8 mouse cellular contexts compared by ENCODE assay signal in the genomic region with DNA sequence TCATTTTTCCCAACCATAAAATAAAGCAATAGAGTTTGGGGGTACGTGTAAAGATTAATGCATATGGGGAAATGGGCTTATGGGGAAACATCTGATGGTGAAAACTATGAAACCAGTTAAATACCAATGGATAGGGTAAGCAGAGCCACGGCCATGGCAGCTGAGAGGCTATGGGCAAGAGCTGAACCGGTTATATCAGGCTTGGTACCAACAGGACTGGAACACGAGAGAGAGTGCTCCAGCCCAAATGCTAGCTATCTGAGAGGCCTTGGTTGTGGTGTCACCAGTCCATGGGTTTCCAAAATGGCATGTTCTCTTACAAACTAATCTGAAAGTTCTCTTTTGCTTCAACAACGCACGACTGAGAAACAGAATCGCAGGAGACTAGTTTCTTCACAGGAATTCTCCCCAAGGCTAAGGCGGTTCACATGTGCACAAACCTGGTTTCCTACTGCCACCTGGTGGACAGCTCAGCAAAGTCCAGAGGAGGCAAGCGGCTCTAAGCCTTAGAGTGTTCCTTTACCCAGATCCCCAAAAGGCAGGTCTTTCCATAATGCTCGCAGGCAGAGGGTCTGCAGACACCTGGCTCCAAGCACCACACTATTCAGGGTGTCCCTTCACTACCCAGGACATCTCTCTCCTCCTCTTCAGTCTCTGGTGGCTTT.
A peak's percentile ranks its signal among the peaks of the same experiment; 100 is the strongest.
DNase-seq lines count a peak whose midpoint lies in the region; ATAC-seq and TF ChIP-seq lines count a peak whose summit lies in the region.

No protein-coding gene starts in this region.

- H3K9ac ChIP-seq in forebrain, embryonic 12.5 days: no peak overlapping the region
- H3K9ac ChIP-seq in hindbrain, embryonic 14.5 days: no peak overlapping the region
- no peak overlapping the region for H3K9ac ChIP-seq in lung, postnatal 0 days (replicated peaks; ENCODE audit: low read depth)

- peak; percentile 96 for ATAC-seq in forebrain, embryonic 12.5 days (ENCODE audit: low FRiP score)
- peak; percentile 96 for ATAC-seq in hindbrain, embryonic 14.5 days (ENCODE audit: low FRiP score)
- no peak; the same call in 1 of the 2 replicates for ATAC-seq in lung, postnatal 0 days
- no peak for ATAC-seq in erythroblast, adult 5-6 weeks (replicated peaks; ENCODE audit: low FRiP score, poor library complexity, severe bottlenecking)

- no peak overlapping the region for H3K4me2 ChIP-seq in forebrain, embryonic 12.5 days
- no peak overlapping the region for H3K4me2 ChIP-seq in hindbrain, embryonic 14.5 days (replicated peaks)
- no peak overlapping the region for H3K4me2 ChIP-seq in lung, postnatal 0 days (replicated peaks; ENCODE audit: low read depth, low read length)

- TF ChIP-seq CTCF in lung, postnatal 0 days (IDR thresholded peaks at IDR 0.05): peak; percentile 86

- no peaks in the 10 kb centered on the region for H3K4me1 ChIP-seq in forebrain, embryonic 12.5 days
- H3K4me1 ChIP-seq in hindbrain, embryonic 14.5 days (replicated peaks; ENCODE audit: control insufficient read depth, insufficient read depth, low read length): no peaks in the 10 kb centered on the region
- H3K4me1 ChIP-seq in lung, postnatal 0 days (ENCODE audit: insufficient read depth, low read depth, low read length): no peaks in the 10 kb centered on the region

- no peak overlapping the region for H3K27ac ChIP-seq in forebrain, embryonic 12.5 days
- no peak overlapping the region for H3K27ac ChIP-seq in hindbrain, embryonic 14.5 days
- no peak overlapping the region for H3K27ac ChIP-seq in lung, postnatal 0 days (ENCODE audit: low read length)

- WGBS in forebrain, embryonic 12.5 days: 38% methylated on average over 10 of the region's 10 CpGs
- 33% methylated on average over 10 of the region's 10 CpGs for WGBS in hindbrain, embryonic 14.5 days
- WGBS in lung, postnatal 0 days: 30% methylated on average over 10 of the region's 10 CpGs

- no peak for TF ChIP-seq EP300 in lung, postnatal 0 days (IDR thresholded peaks at IDR 0.05)

- no peak overlapping the region for H3K4me3 ChIP-seq in forebrain, embryonic 12.5 days (replicated peaks)
- H3K4me3 ChIP-seq in hindbrain, embryonic 14.5 days (replicated peaks; ENCODE audit: low read length): no peak overlapping the region
- no peak overlapping the region for H3K4me3 ChIP-seq in lung, postnatal 0 days (ENCODE audit: low read depth, low read length)

- H3K27me3 ChIP-seq in forebrain, embryonic 12.5 days: no peaks in the 10 kb centered on the region
- no peaks in the 10 kb centered on the region for H3K27me3 ChIP-seq in hindbrain, embryonic 14.5 days (ENCODE audit: control insufficient read depth, insufficient read depth, low read length)
- H3K27me3 ChIP-seq in lung, postnatal 0 days (replicated peaks; ENCODE audit: insufficient read depth, low read length): no peaks in the 10 kb centered on the region

- peak; percentile 76 for DNase-seq in R1 (ENCODE audit: low read depth, low spot score)
- DNase-seq in c-Kit-positive CD71-positive TER-119-positive erythroid progenitor cells, embryonic 14.5 days (ENCODE audit: low spot score): peak; percentile 21
- peak; percentile 90 for DNase-seq in hindbrain, embryonic 14.5 days (ENCODE audit: low spot score)
- peak; percentile 84 to 87 for DNase-seq in layer of hippocampus, postnatal 10 days (ENCODE audit: low spot score in 2 of 2)
- DNase-seq in lung, postnatal 0 days (ENCODE audit: low spot score): peak; percentile 55
- peak; percentile 76 for DNase-seq in right cerebral cortex, adult 18-20 months

- no peaks in the 10 kb centered on the region for H3K9me3 ChIP-seq in forebrain, embryonic 12.5 days
- no peaks in the 10 kb centered on the region for H3K9me3 ChIP-seq in hindbrain, embryonic 14.5 days (ENCODE audit: control insufficient read depth, low read length)
- no peaks in the 10 kb centered on the region for H3K9me3 ChIP-seq in lung, postnatal 0 days (ENCODE audit: low read length)

- H3K36me3 ChIP-seq in forebrain, embryonic 12.5 days (replicated peaks): no peaks in the 10 kb centered on the region
- H3K36me3 ChIP-seq in hindbrain, embryonic 14.5 days (replicated peaks; ENCODE audit: control insufficient read depth, insufficient read depth): no peaks in the 10 kb centered on the region
- no peaks in the 10 kb centered on the region for H3K36me3 ChIP-seq in lung, postnatal 0 days (ENCODE audit: insufficient read depth, low read length)

Comparison
In these comparisons a context has a peak if more than half of its experiments do, and no peak if none do; other contexts are left out.
1. DNase-seq: peak in every context shown above with its lines; median percentile 90 in hindbrain, embryonic 14.5 days; 86 in layer of hippocampus, postnatal 10 days; 76 in R1; 76 in right cerebral cortex, adult 18-20 months; 55 in lung, postnatal 0 days; 21 in c-Kit-positive CD71-positive TER-119-positive erythroid progenitor cells, embryonic 14.5 days.
2. ATAC-seq: peak in forebrain, embryonic 12.5 days (single experiment) and hindbrain, embryonic 14.5 days (single experiment); none in lung, postnatal 0 days (single experiment) and erythroblast, adult 5-6 weeks (single experiment).